Comparison of ENCODE assay signal across 10 mouse cellular contexts in the genomic region with DNA sequence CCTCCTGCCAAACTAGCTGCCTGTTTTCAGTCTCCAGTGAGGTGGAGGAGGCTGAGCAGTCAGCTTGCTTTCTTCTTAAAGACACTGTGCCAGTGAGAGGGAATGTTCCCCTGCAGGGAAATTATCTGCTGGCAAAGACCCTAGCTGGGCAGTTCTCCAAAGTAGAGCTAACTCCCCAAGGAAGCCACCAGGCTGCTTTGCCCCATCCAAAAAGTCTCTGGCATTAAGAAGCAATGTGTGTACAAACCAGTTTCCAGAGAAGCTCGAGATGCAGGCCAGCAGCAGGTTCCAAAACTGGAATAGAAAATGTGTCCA.
DNase-seq lines count a peak whose midpoint lies in the region; ATAC-seq and TF ChIP-seq lines count a peak whose summit lies in the region.
"Had no signal": no experiment of that assay in that cellular context is flagged by ENCODE, and none has a peak within 500 bp of the region (broad histone marks: within the 10 kb centered on the region; RNA-seq: fewer than 3 reads in every experiment).

No protein-coding gene starts in this region.

- H3K4me3 ChIP-seq in lung, postnatal 0 days (ENCODE audit: low read depth, low read length): no peak overlapping the region
- no peak overlapping the region for H3K4me3 ChIP-seq in heart, embryonic 13.5 days
- H3K4me3 ChIP-seq: neural tube, embryonic 12.5 days had no signal

- no peak overlapping the region for H3K9ac ChIP-seq in lung, postnatal 0 days (replicated peaks; ENCODE audit: low read depth)
- no peak overlapping the region for H3K9ac ChIP-seq in heart, embryonic 13.5 days
- H3K9ac ChIP-seq: neural tube, embryonic 12.5 days had no signal

- H3K27me3 ChIP-seq in lung, postnatal 0 days (replicated peaks; ENCODE audit: insufficient read depth, low read length): no peaks in the 10 kb centered on the region
- H3K27me3 ChIP-seq in heart, embryonic 13.5 days (replicated peaks): no peaks in the 10 kb centered on the region
- H3K27me3 ChIP-seq: neural tube, embryonic 12.5 days; Patski had no signal

- no peak for TF ChIP-seq CTCF in lung, postnatal 0 days (IDR thresholded peaks at IDR 0.05)

- no peaks in the 10 kb centered on the region for H3K9me3 ChIP-seq in lung, postnatal 0 days (ENCODE audit: low read length)
- no peaks in the 10 kb centered on the region for H3K9me3 ChIP-seq in heart, embryonic 13.5 days
- H3K9me3 ChIP-seq: neural tube, embryonic 12.5 days had no signal

- H3K4me1 ChIP-seq in lung, postnatal 0 days (ENCODE audit: insufficient read depth, low read depth, low read length): no peaks in the 10 kb centered on the region
- peaks cover 30% of the 10 kb centered on the region for H3K4me1 ChIP-seq in heart, embryonic 13.5 days
- H3K4me1 ChIP-seq: neural tube, embryonic 12.5 days had no signal

- H3K27ac ChIP-seq in lung, postnatal 0 days (ENCODE audit: low read length): no peak overlapping the region
- H3K27ac ChIP-seq in heart, embryonic 13.5 days (replicated peaks): peak overlapping the region; percentile 56
- H3K27ac ChIP-seq: neural tube, embryonic 12.5 days had no signal

- no peaks in the 10 kb centered on the region for H3K36me3 ChIP-seq in lung, postnatal 0 days (ENCODE audit: insufficient read depth, low read length)
- H3K36me3 ChIP-seq in heart, embryonic 13.5 days: no peaks in the 10 kb centered on the region
- H3K36me3 ChIP-seq: neural tube, embryonic 12.5 days had no signal

- no peak for ATAC-seq in lung, postnatal 0 days
- ATAC-seq in heart, embryonic 13.5 days (ENCODE audit: extremely low read depth, insufficient number of reproducible peaks, low FRiP score, low TSS enrichment): no peak
- ATAC-seq in megakaryocyte, adult 5-6 weeks (ENCODE audit: poor library complexity, severe bottlenecking): no peak
- no peak for ATAC-seq in inflammation-experienced regulatory T-cells, adult 6 months
- ATAC-seq: Patski had no signal

- no peak overlapping the region for H3K4me2 ChIP-seq in lung, postnatal 0 days (replicated peaks; ENCODE audit: low read depth, low read length)
- H3K4me2 ChIP-seq in heart, embryonic 13.5 days: no peak overlapping the region
- H3K4me2 ChIP-seq: neural tube, embryonic 12.5 days had no signal

- no peak for TF ChIP-seq EP300 in lung, postnatal 0 days (IDR thresholded peaks at IDR 0.05)

- WGBS in lung, postnatal 0 days: 29% methylated on average over 1 of the region's 1 CpGs
- 36% methylated on average over 1 of the region's 1 CpGs for WGBS in heart, embryonic 13.5 days

- peak; percentile 12 to 17 for DNase-seq in lung, adult 18-20 months
- no peak for DNase-seq in lung, postnatal 0 days (ENCODE audit: low spot score)
- DNase-seq in cerebellum, postnatal 36 days: peak; percentile 63 to 72
- peak; percentile 73 to 95 for DNase-seq in left cerebral cortex, postnatal 10 days (ENCODE audit: extremely low spot score in 1 of 2, low spot score in 2 of 2)
- peak; percentile 75 for DNase-seq in right cerebral cortex, postnatal 14 days

- intact Hi-C loops in left cerebral cortex, postnatal 10 days (cut with DNase I): no loop called here
